Mouse (Mus musculus) liver, embryonic 12.5 days (tissue): Measurements from ENCODE around the gene Vsig2. TPM values are rescaled to one million over a fixed set of nuclear protein-coding genes. Genes with fewer than 3 reads are reported as not detected.

ENCODE experiments used
- ATAC-seq: fragments of 200-750 bp; cut with Nextera tagmentation; 2 replicates; pipeline ENCODE4 v1.8.0; 2017; ENCODE audit warnings: moderate number of reproducible peaks, mild to moderate bottlenecking, moderate library complexity
- H3K27ac ChIP-seq: fragments of 300-500 bp; sonication (generic); 2 replicates; pipeline ENCODE4 v1.5.1; 2016; ENCODE audit warnings: mild to moderate bottlenecking
- H3K27me3 ChIP-seq: fragments of 300-500 bp; sonication (generic); replicated peaks from 2 replicates; pipeline ENCODE4 v1.6.1; 2016; ENCODE audit warnings: mild to moderate bottlenecking, moderate library complexity
- H3K36me3 ChIP-seq: fragments of 300-500 bp; sonication (generic); 2 replicates; pipeline ENCODE4 v1.6.1; 2016; ENCODE audit warnings: mild to moderate bottlenecking, moderate library complexity
- H3K4me1 ChIP-seq: fragments of 300-500 bp; sonication (generic); 2 replicates; pipeline ENCODE4 v1.6.1; 2016
- H3K4me2 ChIP-seq: fragments of 300-500 bp; sonication (generic); 2 replicates; pipeline ENCODE4 v1.6.1; 2016; ENCODE audit warnings: mild to moderate bottlenecking, moderate library complexity
- H3K4me3 ChIP-seq: fragments of 300-500 bp; sonication (generic); 2 replicates; pipeline ENCODE4 v1.5.1; 2016; ENCODE audit warnings: mild to moderate bottlenecking, moderate library complexity
- H3K9ac ChIP-seq: fragments of 300-500 bp; sonication (generic); 2 replicates; pipeline ENCODE4 v1.6.1; 2016; ENCODE audit warnings: mild to moderate bottlenecking, moderate library complexity
- H3K9me3 ChIP-seq: fragments of 300-500 bp; sonication (generic); replicated peaks from 2 replicates; pipeline ENCODE4 v1.6.1; 2016; ENCODE audit warnings: mild to moderate bottlenecking, moderate library complexity
- WGBS: fragments of 180-500 bp; shearing (Covaris S2); methylation state at CpG from one replicate; pipeline ENCODE4 v1.1.7; 2016; ENCODE audit not compliant: insufficient replicate concordance; 5-methylcytosine and 5-hydroxymethylcytosine counted together
- polyA plus RNA-seq: library from polyadenylated mRNA; unstranded; fragments of >200 nt; fragmentation: Nextera tagmentation; extraction: Ambion mirVana; gene quantifications from 2 replicates; pipeline ENCODE4 v1.2.1, GENCODE M21; 2016

The Vsig2 gene
- polyA plus RNA-seq, 1 experiment from 2014 or later = 0.76 TPM

GRCm38 (mm10) chr9:37519995-37520394, 19.1 kb upstream of the Vsig2 start:
- H3K9ac ChIP-seq = no peak overlapping the region
- H3K4me3 ChIP-seq = no peak overlapping the region
- no peaks in the 10 kb centered on the region for H3K9me3 ChIP-seq
- H3K4me2 ChIP-seq = no peak overlapping the region
- 76% methylated on average over 2 of the region's 2 CpGs for WGBS
- H3K36me3 ChIP-seq = peaks cover 33% of the 10 kb centered on the region
- no peak for ATAC-seq
- peaks cover 22% of the 10 kb centered on the region for H3K4me1 ChIP-seq
- H3K27ac ChIP-seq = no peak overlapping the region
- no peaks in the 10 kb centered on the region for H3K27me3 ChIP-seq

- H3K9ac ChIP-seq = no peak overlapping the region
- H3K4me1 ChIP-seq = peaks cover 20% of the 10 kb centered on the region
- H3K4me3 ChIP-seq = no peak overlapping the region
- H3K36me3 ChIP-seq = peaks cover 22% of the 10 kb centered on the region
- 51% methylated on average over 2 of the region's 2 CpGs for WGBS
- no peak overlapping the region for H3K4me2 ChIP-seq
- H3K9me3 ChIP-seq = no peaks in the 10 kb centered on the region
- H3K27me3 ChIP-seq = peaks cover 46% of the 10 kb centered on the region
- H3K27ac ChIP-seq = no peak overlapping the region
- ATAC-seq = no peak
These were observed 13.6 kb upstream of the Vsig2 start for GRCm38 (mm10) chr9:37525461-37525860.

- H3K9me3 ChIP-seq = no peaks in the 10 kb centered on the region
- H3K4me1 ChIP-seq = peaks cover 28% of the 10 kb centered on the region
- 26% methylated on average over 21 of the region's 21 CpGs for WGBS
- H3K4me2 ChIP-seq = peak overlapping the region; percentile 62
- peaks cover 16% of the 10 kb centered on the region for H3K36me3 ChIP-seq
- peaks cover 58% of the 10 kb centered on the region for H3K27me3 ChIP-seq
- peak overlapping the region; percentile 38 for H3K4me3 ChIP-seq
- ATAC-seq = no peak
- H3K9ac ChIP-seq = no peak overlapping the region
- H3K27ac ChIP-seq = no peak overlapping the region
These were observed 12.3 kb upstream of the Vsig2 start for GRCm38 (mm10) chr9:37526443-37527395.

GRCm38 (mm10) chr9:37527396-37528224, 11.4 kb upstream of the Vsig2 start, which contains the start of gene Esam:
Gene Esam (plus strand): TSS chr9:37528078.
- 2% methylated on average over 41 of the region's 41 CpGs for WGBS
- Histone ChIP-seq H3K4me3 (peak within 1 kb of the TSS; percentile 38), H3K27ac (0 out of 2 replicates have a peak within 1 kb of the TSS, but pooled peaks have one; percentile 63), H3K27me3 (peaks cover 65% of the 10 kb centered on the region), H3K9me3 (no peaks in the 10 kb centered on the region), H3K9ac (no peak within 1 kb of the TSS), H3K36me3 (peaks cover 13% of the 10 kb centered on the region), H3K4me2 (peak within 1 kb of the TSS; percentile 62), H3K4me1 (peaks cover 32% of the 10 kb centered on the region)
- ATAC-seq = peak; percentile 28; the same call in 1 of the 2 replicates

- H3K4me3 ChIP-seq = peak overlapping the region; percentile 38
- ATAC-seq = no peak; the same call in 1 of the 2 replicates
- peak overlapping the region; percentile 62 for H3K4me2 ChIP-seq
- no peak overlapping the region for H3K9ac ChIP-seq
- H3K27me3 ChIP-seq = peaks cover 69% of the 10 kb centered on the region
- 18% methylated on average over 9 of the region's 9 CpGs for WGBS
- H3K4me1 ChIP-seq = peaks cover 32% of the 10 kb centered on the region
- H3K9me3 ChIP-seq = no peaks in the 10 kb centered on the region
- 0 out of 2 replicates have a peak overlapping the region, but pooled peaks have one; percentile 63 for H3K27ac ChIP-seq
- peaks cover 5% of the 10 kb centered on the region for H3K36me3 ChIP-seq
These were observed 10.7 kb upstream of the Vsig2 start for GRCm38 (mm10) chr9:37528225-37528970.

GRCm38 (mm10) chr9:37530031-37530887, 8.8 kb upstream of the Vsig2 start:
- H3K36me3 ChIP-seq = 0 out of 2 replicates have a peak, but pooled peaks cover 1% of the 10 kb centered on the region
- peak; percentile 43; the same call in 1 of the 2 replicates for ATAC-seq
- peaks cover 32% of the 10 kb centered on the region for H3K4me1 ChIP-seq
- 0 out of 2 replicates have a peak overlapping the region, but pooled peaks have one; percentile 33 for H3K9ac ChIP-seq
- peaks cover 69% of the 10 kb centered on the region for H3K27me3 ChIP-seq
- 3% methylated on average over 32 of the region's 32 CpGs for WGBS
- no peaks in the 10 kb centered on the region for H3K9me3 ChIP-seq
- peak overlapping the region; percentile 38 for H3K4me3 ChIP-seq
- peak overlapping the region; percentile 63 for H3K27ac ChIP-seq
- peak overlapping the region; percentile 62 for H3K4me2 ChIP-seq

GRCm38 (mm10) chr9:37530888-37531705, 8.0 kb upstream of the Vsig2 start:
- peak; percentile 48 for ATAC-seq
- Histone ChIP-seq H3K4me3 (peak overlapping the region; percentile 38), H3K9me3 (no peaks in the 10 kb centered on the region), H3K4me1 (peaks cover 32% of the 10 kb centered on the region), H3K9ac (0 out of 2 replicates have a peak overlapping the region, but pooled peaks have one; percentile 33), H3K36me3 (no peaks in the 10 kb centered on the region), H3K4me2 (peak overlapping the region; percentile 62), H3K27me3 (peaks cover 68% of the 10 kb centered on the region), H3K27ac (0 out of 2 replicates have a peak overlapping the region, but pooled peaks have one; percentile 8)
- 7% methylated on average over 31 of the region's 31 CpGs for WGBS

GRCm38 (mm10) chr9:37536851-37537250, 2.2 kb upstream of the Vsig2 start:
- Histone ChIP-seq H3K36me3 (no peaks in the 10 kb centered on the region), H3K27me3 (peaks cover 46% of the 10 kb centered on the region), H3K4me3 (no peak overlapping the region), H3K9ac (no peak overlapping the region), H3K9me3 (no peaks in the 10 kb centered on the region), H3K27ac (no peak overlapping the region), H3K4me2 (no peak overlapping the region), H3K4me1 (peaks cover 3% of the 10 kb centered on the region; the same call in 1 of the 2 replicates)
- 60% methylated on average over 4 of the region's 4 CpGs for WGBS
- no peak for ATAC-seq

- H3K4me3 ChIP-seq = no peak overlapping the region
- no peak for ATAC-seq
- no peaks in the 10 kb centered on the region for H3K4me1 ChIP-seq
- no peak overlapping the region for H3K4me2 ChIP-seq
- 33% methylated on average over 5 of the region's 5 CpGs for WGBS
- no peaks in the 10 kb centered on the region for H3K36me3 ChIP-seq
- no peak overlapping the region for H3K27ac ChIP-seq
- no peak overlapping the region for H3K9ac ChIP-seq
- H3K9me3 ChIP-seq = no peaks in the 10 kb centered on the region
- H3K27me3 ChIP-seq = peaks cover 45% of the 10 kb centered on the region; the same call in 1 of the 2 replicates
These were observed 1.3 kb upstream of the Vsig2 start for GRCm38 (mm10) chr9:37537658-37538250.
